Mouse (Mus musculus): ENCODE results near the gene Adgrd1. TPM values are rescaled to one million over a fixed set of nuclear protein-coding genes. Genes with fewer than 3 reads are reported as not detected.
A peak's percentile ranks its signal among the peaks of the same experiment; 100 is the strongest.

The Adgrd1 gene
- polyA plus RNA-seq (2012; ENCODE audit: insufficient read depth, low replicate concordance): 0.06 and 0.60 TPM in 2 replicates

GRCm38 (mm10) chr5:129096511-129096910, at the start of gene Adgrd1:
Gene Adgrd1, plus strand, starts transcription at chr5:129096750.
- no peak for TF ChIP-seq FLI1 (IDR thresholded peaks at IDR 0.05; ENCODE audit: low read length)
- no peak for TF ChIP-seq GATA1 (IDR thresholded peaks at IDR 0.05; ENCODE audit: borderline replicate concordance, low read length)
- H3K4me1 ChIP-seq: no peaks in the 10 kb centered on the region; the same call in 1 of the 2 replicates
- H3K36me3 ChIP-seq (replicated peaks; ENCODE audit: low read length): no peaks in the 10 kb centered on the region
- H3K4me3 ChIP-seq (replicated peaks): peak within 1 kb of the TSS; percentile 50
- peaks cover 24% of the 10 kb centered on the region for H3K27me3 ChIP-seq (replicated peaks)
- H3K9me3 ChIP-seq: no peaks in the 10 kb centered on the region

- Histone ChIP-seq H3K4me3 (replicated peaks) (no peak overlapping the region), H3K4me1 (no peaks in the 10 kb centered on the region), H3K9me3 (no peaks in the 10 kb centered on the region), H3K36me3 (replicated peaks; ENCODE audit: low read length) (no peaks in the 10 kb centered on the region), H3K27me3 (replicated peaks) (peaks cover 13% of the 10 kb centered on the region)
- TF ChIP-seq GATA1 (IDR thresholded peaks at IDR 0.05; ENCODE audit: borderline replicate concordance, low read length): no peak
These were observed 47.2 kb upstream of the Adgrd1 start for GRCm38 (mm10) chr5:129049372-129049771.

DNA sequence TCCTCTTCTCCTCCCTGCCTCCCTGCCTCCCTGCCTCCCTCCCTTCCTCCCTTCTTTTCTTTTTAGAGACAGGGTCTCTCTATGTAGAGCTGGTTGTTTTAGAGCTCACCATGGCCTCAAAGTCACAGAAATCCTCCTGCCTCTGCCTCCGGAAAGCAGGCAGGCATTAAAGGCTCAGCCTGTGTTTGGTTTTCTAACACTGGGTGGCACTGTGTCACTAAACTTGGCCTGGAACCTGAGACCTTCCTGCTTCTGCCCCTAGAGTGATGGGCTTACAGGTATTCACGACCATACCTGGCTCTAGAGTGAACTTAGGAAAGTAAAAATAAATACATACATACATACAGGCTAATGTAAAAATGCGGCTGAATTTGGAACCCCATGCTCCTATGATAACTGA, 44.6 kb upstream of the Adgrd1 start:
- Histone ChIP-seq H3K27me3 (replicated peaks) (peaks cover 14% of the 10 kb centered on the region), H3K4me1 (no peaks in the 10 kb centered on the region), H3K9me3 (no peaks in the 10 kb centered on the region), H3K4me3 (replicated peaks) (no peak overlapping the region), H3K36me3 (replicated peaks; ENCODE audit: low read length) (no peaks in the 10 kb centered on the region)
- no peak for TF ChIP-seq FLI1 (IDR thresholded peaks at IDR 0.05; ENCODE audit: low read length)

GRCm38 (mm10) chr5:129052636-129053355, 43.8 kb upstream of the Adgrd1 start:
- TF ChIP-seq GATA1 (IDR thresholded peaks at IDR 0.05; ENCODE audit: borderline replicate concordance, low read length) (no peak), FLI1 (IDR thresholded peaks at IDR 0.05; ENCODE audit: low read length) (no peak)
- Histone ChIP-seq H3K27me3 (replicated peaks) (peaks cover 18% of the 10 kb centered on the region), H3K36me3 (replicated peaks; ENCODE audit: low read length) (no peaks in the 10 kb centered on the region), H3K4me3 (replicated peaks) (no peak overlapping the region), H3K9me3 (no peaks in the 10 kb centered on the region), H3K4me1 (no peaks in the 10 kb centered on the region)

- H3K4me1 ChIP-seq: no peaks in the 10 kb centered on the region
- no peaks in the 10 kb centered on the region for H3K36me3 ChIP-seq (replicated peaks; ENCODE audit: low read length)
- peaks cover 24% of the 10 kb centered on the region for H3K27me3 ChIP-seq (replicated peaks)
- H3K9me3 ChIP-seq: peaks cover 3% of the 10 kb centered on the region; the same call in 1 of the 2 replicates
- no peak overlapping the region for H3K4me3 ChIP-seq (replicated peaks)
- no peak for TF ChIP-seq FLI1 (IDR thresholded peaks at IDR 0.05; ENCODE audit: low read length)
- no peak for TF ChIP-seq GATA1 (IDR thresholded peaks at IDR 0.05; ENCODE audit: borderline replicate concordance, low read length)
These were observed 41.8 kb upstream of the Adgrd1 start for GRCm38 (mm10) chr5:129054675-129055284.

GRCm38 (mm10) chr5:129059116-129059515, 37.4 kb upstream of the Adgrd1 start:
- H3K9me3 ChIP-seq: peaks cover 6% of the 10 kb centered on the region; the same call in 1 of the 2 replicates
- no peak for TF ChIP-seq FLI1 (IDR thresholded peaks at IDR 0.05; ENCODE audit: low read length)
- no peak for TF ChIP-seq GATA1 (IDR thresholded peaks at IDR 0.05; ENCODE audit: borderline replicate concordance, low read length)
- peaks cover 14% of the 10 kb centered on the region for H3K4me1 ChIP-seq
- peaks cover 52% of the 10 kb centered on the region for H3K27me3 ChIP-seq (replicated peaks)
- no peaks in the 10 kb centered on the region for H3K36me3 ChIP-seq (replicated peaks; ENCODE audit: low read length)
- H3K4me3 ChIP-seq (replicated peaks): no peak overlapping the region

DNA sequence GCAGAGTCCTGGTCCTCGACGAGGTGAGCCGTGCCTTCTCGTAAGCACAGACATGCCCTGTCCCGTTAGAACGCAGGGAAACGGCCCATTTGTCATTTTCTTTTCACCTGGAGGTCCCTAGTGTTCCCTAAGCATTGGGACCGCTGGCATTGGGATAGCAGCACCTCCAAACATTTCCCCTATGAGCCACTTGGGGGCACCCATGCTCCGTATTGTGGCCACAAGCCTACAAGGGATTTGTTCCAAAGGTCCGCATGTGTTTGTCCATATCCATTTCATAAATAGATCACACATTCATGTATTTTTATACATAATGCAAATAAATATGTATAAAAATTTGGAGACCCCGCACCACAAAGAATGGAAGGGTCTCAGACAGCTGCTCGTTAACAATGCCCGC, 35.0 kb upstream of the Adgrd1 start:
- H3K36me3 ChIP-seq (replicated peaks; ENCODE audit: low read length): no peaks in the 10 kb centered on the region
- peaks cover 54% of the 10 kb centered on the region for H3K27me3 ChIP-seq (replicated peaks)
- peaks cover 6% of the 10 kb centered on the region; the same call in 1 of the 2 replicates for H3K9me3 ChIP-seq
- no peak overlapping the region for H3K4me3 ChIP-seq (replicated peaks)
- no peak for TF ChIP-seq GATA1 (IDR thresholded peaks at IDR 0.05; ENCODE audit: borderline replicate concordance, low read length)
- no peak for TF ChIP-seq FLI1 (IDR thresholded peaks at IDR 0.05; ENCODE audit: low read length)
- peaks cover 14% of the 10 kb centered on the region for H3K4me1 ChIP-seq

DNA sequence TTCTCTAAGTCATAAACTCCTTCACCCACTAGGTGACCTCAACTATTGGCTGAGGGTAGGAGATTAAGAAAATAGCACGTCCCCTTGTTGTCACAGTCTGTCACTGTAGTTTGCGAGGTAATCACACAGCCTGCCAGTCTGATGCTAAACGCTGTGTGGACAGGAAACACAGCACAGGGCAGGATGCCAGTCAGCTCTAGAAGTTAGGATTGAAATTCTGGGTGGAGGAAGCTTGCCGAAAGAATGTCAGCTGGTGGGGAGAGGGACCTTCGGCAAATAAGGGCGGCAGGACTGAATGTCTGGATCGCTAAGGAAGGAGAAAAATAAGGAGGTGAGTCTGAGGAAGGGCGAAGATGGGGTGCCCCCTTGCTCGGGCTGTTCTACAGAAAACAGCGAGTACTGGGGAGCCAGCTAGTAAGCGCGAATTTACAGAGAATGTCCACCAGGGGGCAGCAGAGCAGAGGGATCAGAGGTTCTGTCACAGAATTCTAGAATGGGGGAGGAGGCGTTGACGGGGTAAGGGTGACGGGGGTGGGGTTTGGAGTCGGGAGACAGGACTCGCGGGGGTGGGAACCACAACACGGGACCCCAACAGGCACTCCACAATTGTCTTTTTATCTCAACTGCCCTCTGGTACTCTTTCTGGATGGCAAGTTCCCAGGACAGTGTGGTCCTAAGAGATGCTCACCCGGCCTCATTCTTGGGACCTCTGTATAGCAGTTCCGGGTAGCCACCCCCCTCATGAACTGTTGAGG, 33.3 kb upstream of the Adgrd1 start:
- H3K4me1 ChIP-seq: peaks cover 14% of the 10 kb centered on the region
- no peak for TF ChIP-seq GATA1 (IDR thresholded peaks at IDR 0.05; ENCODE audit: borderline replicate concordance, low read length)
- no peak for TF ChIP-seq FLI1 (IDR thresholded peaks at IDR 0.05; ENCODE audit: low read length)
- peaks cover 9% of the 10 kb centered on the region; the same call in 1 of the 2 replicates for H3K9me3 ChIP-seq
- peak overlapping the region; percentile 57 for H3K4me3 ChIP-seq (replicated peaks)
- no peaks in the 10 kb centered on the region for H3K36me3 ChIP-seq (replicated peaks; ENCODE audit: low read length)
- peaks cover 52% of the 10 kb centered on the region for H3K27me3 ChIP-seq (replicated peaks)

- Histone ChIP-seq H3K36me3 (replicated peaks; ENCODE audit: low read length) (no peaks in the 10 kb centered on the region), H3K27me3 (replicated peaks) (peaks cover 51% of the 10 kb centered on the region), H3K9me3 (peaks cover 11% of the 10 kb centered on the region; the same call in 1 of the 2 replicates), H3K4me1 (peaks cover 14% of the 10 kb centered on the region), H3K4me3 (replicated peaks) (peak overlapping the region; percentile 57)
- no peak for TF ChIP-seq FLI1 (IDR thresholded peaks at IDR 0.05; ENCODE audit: low read length)
- TF ChIP-seq GATA1 (IDR thresholded peaks at IDR 0.05; ENCODE audit: borderline replicate concordance, low read length): no peak
These were observed 32.8 kb upstream of the Adgrd1 start for GRCm38 (mm10) chr5:129063792-129064087.

DNA sequence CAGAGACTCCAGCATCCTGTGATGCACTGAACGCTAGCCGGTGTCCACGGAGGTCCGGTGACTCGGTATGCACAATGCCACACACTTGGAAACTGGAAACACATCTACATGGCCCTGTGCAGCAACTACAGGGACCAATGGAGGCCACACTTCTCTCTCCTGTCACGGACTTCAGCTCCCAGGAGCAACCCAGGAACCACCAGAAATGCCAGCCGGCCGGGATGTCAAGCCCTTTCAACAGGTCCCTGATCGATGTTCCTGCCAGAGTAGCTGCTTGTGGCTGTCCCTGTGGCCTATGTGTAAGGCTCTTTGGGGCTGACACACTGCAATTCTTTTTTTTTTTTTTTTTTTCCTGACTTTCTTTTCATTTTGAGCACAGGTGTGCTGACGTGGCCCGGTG, 32.4 kb upstream of the Adgrd1 start:
- Histone ChIP-seq H3K9me3 (peaks cover 11% of the 10 kb centered on the region; the same call in 1 of the 2 replicates), H3K27me3 (replicated peaks) (peaks cover 49% of the 10 kb centered on the region), H3K36me3 (replicated peaks; ENCODE audit: low read length) (no peaks in the 10 kb centered on the region), H3K4me3 (replicated peaks) (no peak overlapping the region), H3K4me1 (peaks cover 14% of the 10 kb centered on the region)
- TF ChIP-seq GATA1 (IDR thresholded peaks at IDR 0.05; ENCODE audit: borderline replicate concordance, low read length) (no peak), FLI1 (IDR thresholded peaks at IDR 0.05; ENCODE audit: low read length) (no peak)

Measured in megakaryocyte, embryonic 14.5 days (primary cell).